Mouse (Mus musculus) layer of hippocampus, postnatal 36 days (tissue): ENCODE measurements at regions not wholly inside any gene's neighbourhood (a gene's known extent, or its start where the extent isn't known, plus 50 kb on each side); places are given as distances from the start of the nearest gene placed in this dataset.

Experiments
- DNase-seq, 2 experiments: peaks; one replicate each; pipeline ENCODE4 v3.0.0; 2022

DNA sequence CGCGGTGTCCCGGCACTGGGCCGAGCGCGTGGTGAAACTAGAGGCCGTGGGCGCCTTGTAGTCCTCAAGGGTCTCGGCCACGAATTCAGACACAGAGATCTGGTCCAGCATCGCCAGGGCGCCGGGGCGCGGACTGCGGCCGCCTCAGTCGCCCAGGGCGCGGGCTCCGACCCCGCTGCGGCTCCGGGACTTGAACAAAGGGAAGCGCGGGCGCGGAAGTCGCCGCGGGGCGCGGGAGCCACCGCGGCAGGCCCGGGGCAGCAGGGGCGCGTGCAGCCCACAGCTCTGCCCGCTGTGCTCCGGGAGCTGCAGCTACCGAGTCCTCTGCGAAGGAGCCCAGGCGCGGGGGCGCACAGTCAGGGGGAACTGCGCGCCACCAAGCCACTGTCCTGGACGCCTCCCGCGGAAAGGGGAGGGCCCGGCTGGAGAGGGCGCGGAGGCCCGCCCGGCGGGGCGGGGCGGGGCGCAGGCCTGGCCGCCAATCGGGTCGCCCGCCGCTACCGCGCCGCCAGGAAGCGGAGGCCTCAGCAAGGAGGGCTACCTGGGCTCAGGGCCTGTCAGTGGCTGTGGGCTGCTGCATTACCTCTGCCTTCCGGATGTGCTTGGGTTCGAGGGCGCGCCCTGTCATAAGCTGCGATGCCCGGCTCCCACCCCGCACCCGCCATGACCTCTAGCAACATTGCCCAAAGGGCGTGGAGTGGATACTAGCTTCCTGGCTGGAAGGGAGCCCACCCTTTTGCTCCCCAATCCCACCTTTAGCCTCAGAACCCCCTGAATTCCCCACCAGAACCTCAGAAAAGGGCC lies 155.2 kb upstream of the 9030624G23Rik start:
- peak in 1 of 2 experiments; percentile 3 for DNase-seq
